ENCODE assay signal across 9 mouse cellular contexts in genomic region chr11:117359870-117360269, GRCm38 (mm10).
DNase-seq lines count a peak whose midpoint lies in the region; ATAC-seq and TF ChIP-seq lines count a peak whose summit lies in the region.
"Had no signal": no experiment of that assay in that cellular context is flagged by ENCODE, and none has a peak within 500 bp of the region (broad histone marks: within the 10 kb centered on the region; RNA-seq: fewer than 3 reads in every experiment).

No protein-coding gene starts in this region.

- WGBS in forebrain, postnatal 0 days = 72% methylated on average over 5 of the region's 5 CpGs
- WGBS in forebrain, embryonic 12.5 days = 74% methylated on average over 5 of the region's 5 CpGs
- 63% methylated on average over 5 of the region's 5 CpGs for WGBS in heart, postnatal 0 days

- intact Hi-C loops in left cerebral cortex, adult 2 months (cut with DNase I) = loop anchor here (2.0 to 5.0 kb wide), 4 partner anchors 48 to 287 kb away; no protein-coding TSS in a partner anchor

- H3K4me1 ChIP-seq in forebrain, postnatal 0 days (ENCODE audit: insufficient read depth) = no peaks in the 10 kb centered on the region
- no peaks in the 10 kb centered on the region; the same call in 1 of the 2 replicates for H3K4me1 ChIP-seq in forebrain, embryonic 12.5 days
- no peaks in the 10 kb centered on the region for H3K4me1 ChIP-seq in heart, postnatal 0 days (ENCODE audit: control insufficient read depth, insufficient read depth)
- H3K4me1 ChIP-seq in testis, adult 2 months (ENCODE audit: control insufficient read depth, insufficient read depth, low read length) = peaks cover 9% of the 10 kb centered on the region

- no peaks in the 10 kb centered on the region for H3K9me3 ChIP-seq in forebrain, postnatal 0 days (ENCODE audit: low read length)
- H3K9me3 ChIP-seq in forebrain, embryonic 12.5 days = no peaks in the 10 kb centered on the region
- no peaks in the 10 kb centered on the region for H3K9me3 ChIP-seq in heart, postnatal 0 days (replicated peaks; ENCODE audit: control insufficient read depth, low read length)

- H3K36me3 ChIP-seq in forebrain, postnatal 0 days (ENCODE audit: insufficient read depth) = peaks cover 61% of the 10 kb centered on the region
- peaks cover 81% of the 10 kb centered on the region for H3K36me3 ChIP-seq in forebrain, embryonic 12.5 days (replicated peaks)
- peaks cover 48% of the 10 kb centered on the region for H3K36me3 ChIP-seq in heart, postnatal 0 days (replicated peaks; ENCODE audit: control insufficient read depth, insufficient read depth, low read length)
- no peaks in the 10 kb centered on the region for H3K36me3 ChIP-seq in testis, adult 2 months (ENCODE audit: control insufficient read depth, insufficient read depth, low read length)

- no peak for ATAC-seq in forebrain, postnatal 0 days
- ATAC-seq in forebrain, embryonic 12.5 days (ENCODE audit: low FRiP score) = no peak
- no peak for ATAC-seq in heart, postnatal 0 days (ENCODE audit: insufficient read depth, low read depth)

- TF ChIP-seq EP300 in heart, postnatal 0 days (IDR thresholded peaks at IDR 0.05; ENCODE audit: low read depth) = no peak

- no peak for TF ChIP-seq POLR2A in testis, adult 2 months (IDR thresholded peaks at IDR 0.05; ENCODE audit: control insufficient read depth, low read depth, low read length)

- peak; percentile 77 for DNase-seq in forebrain, postnatal 0 days
- DNase-seq in MN1 (ENCODE audit: low spot score) = peak; percentile 69
- peak; percentile 75 to 79 for DNase-seq in cerebellum, postnatal 25 days
- DNase-seq in heart, postnatal 0 days (ENCODE audit: low spot score) = no peak
- DNase-seq in left cerebral cortex, adult 2 months (ENCODE audit: extremely low spot score in 1 of 2, low spot score in 2 of 2) = peak; percentile 65 to 78
- peak; percentile 86 for DNase-seq in naive thymus-derived CD4-positive, alpha-beta T cell, adult 2 months (ENCODE audit: low read depth)

- no peak overlapping the region for H3K4me2 ChIP-seq in forebrain, postnatal 0 days (ENCODE audit: low read depth)
- no peak overlapping the region for H3K4me2 ChIP-seq in forebrain, embryonic 12.5 days
- no peak overlapping the region for H3K4me2 ChIP-seq in heart, postnatal 0 days (ENCODE audit: low read depth, low read length)

- H3K4me3 ChIP-seq in forebrain, postnatal 0 days (ENCODE audit: low read depth, low read length) = no peak overlapping the region
- no peak overlapping the region for H3K4me3 ChIP-seq in forebrain, embryonic 12.5 days (replicated peaks)
- H3K4me3 ChIP-seq in heart, postnatal 0 days (ENCODE audit: low read depth, low read length) = no peak overlapping the region
- H3K4me3 ChIP-seq in left cerebral cortex, adult 2 months = no peak overlapping the region
- no peak overlapping the region for H3K4me3 ChIP-seq in testis, adult 2 months (ENCODE audit: control insufficient read depth, low read depth, low read length)

- no peak overlapping the region for H3K27ac ChIP-seq in forebrain, postnatal 0 days (ENCODE audit: low read depth, low read length)
- H3K27ac ChIP-seq in forebrain, embryonic 12.5 days = no peak overlapping the region
- H3K27ac ChIP-seq in heart, postnatal 0 days (ENCODE audit: low read depth) = no peak overlapping the region
- H3K27ac ChIP-seq in left cerebral cortex, adult 2 months = no peak overlapping the region
- H3K27ac ChIP-seq in testis, adult 2 months (ENCODE audit: control insufficient read depth, insufficient read depth, low read depth, low read length) = no peak overlapping the region
- H3K27ac ChIP-seq: macrophage had no signal

- peak; percentile 92 for TF ChIP-seq CTCF in forebrain, postnatal 0 days (IDR thresholded peaks at IDR 0.05; ENCODE audit: low read depth)
- TF ChIP-seq CTCF in heart, postnatal 0 days (IDR thresholded peaks at IDR 0.05; ENCODE audit: low read depth) = peak; percentile 90
- peak; percentile 94 for TF ChIP-seq CTCF in left cerebral cortex, adult 2 months (IDR thresholded peaks at IDR 0.05)
- peak; percentile 92; the same call in 1 of the 2 replicates for TF ChIP-seq CTCF in testis, adult 2 months (IDR thresholded peaks at IDR 0.05; ENCODE audit: control insufficient read depth, insufficient read depth, insufficient replicate concordance, low read depth, low read length)

- H3K27me3 ChIP-seq in forebrain, postnatal 0 days (ENCODE audit: insufficient read depth, low read length) = no peaks in the 10 kb centered on the region
- H3K27me3 ChIP-seq in forebrain, embryonic 12.5 days = no peaks in the 10 kb centered on the region
- H3K27me3 ChIP-seq in heart, postnatal 0 days (ENCODE audit: control insufficient read depth, insufficient read depth, low read length) = no peaks in the 10 kb centered on the region
- no peaks in the 10 kb centered on the region for H3K27me3 ChIP-seq in testis, adult 2 months (ENCODE audit: control insufficient read depth, insufficient read depth, low read length)

- no peak overlapping the region for H3K9ac ChIP-seq in forebrain, postnatal 0 days
- no peak overlapping the region for H3K9ac ChIP-seq in forebrain, embryonic 12.5 days
- no peak overlapping the region for H3K9ac ChIP-seq in heart, postnatal 0 days (replicated peaks; ENCODE audit: low read depth, low read length)
